Mouse (Mus musculus): ENCODE results near the gene Igdcc4. TPM values are rescaled to one million over a fixed set of nuclear protein-coding genes. Genes with fewer than 3 reads are reported as not detected.

Gene Igdcc4
- polyA plus RNA-seq, 1 experiment: not detected

GRCm38 (mm10) chr9:65123552-65124168 is 22.4 kb downstream of the Igdcc4 start:
- Histone ChIP-seq H3K4me3 (replicated peaks) (no peak overlapping the region), H3K36me3 (ENCODE audit: control insufficient read depth) (peaks cover 2% of the 10 kb centered on the region; the same call in 1 of the 2 replicates)
- TF ChIP-seq GATA1 (IDR thresholded peaks at IDR 0.05; ENCODE audit: low read length): no peak
- TF ChIP-seq TAL1 (IDR thresholded peaks at IDR 0.05; ENCODE audit: low read length): no peak

GRCm38 (mm10) chr9:65128123-65128815 is 27.0 kb downstream of the Igdcc4 start:
- H3K4me3 ChIP-seq (replicated peaks): no peak overlapping the region
- peaks cover 12% of the 10 kb centered on the region for H3K4me1 ChIP-seq (ENCODE audit: control insufficient read depth)
- TF ChIP-seq GATA1 (IDR thresholded peaks at IDR 0.05; ENCODE audit: low read length) (no peak), TAL1 (IDR thresholded peaks at IDR 0.05; ENCODE audit: low read length) (no peak)
- H3K36me3 ChIP-seq (ENCODE audit: control insufficient read depth): peaks cover 2% of the 10 kb centered on the region; the same call in 1 of the 2 replicates
- peaks cover 35% of the 10 kb centered on the region for H3K27me3 ChIP-seq (ENCODE audit: control insufficient read depth)
- no peaks in the 10 kb centered on the region for H3K9me3 ChIP-seq (ENCODE audit: control insufficient read depth, low read length)

More at GRCm38 (mm10) chr9:65123552-65124168, 22.4 kb downstream of the Igdcc4 start:
- Histone ChIP-seq H3K27me3 (ENCODE audit: control insufficient read depth) (peaks cover 57% of the 10 kb centered on the region), H3K4me1 (ENCODE audit: control insufficient read depth) (peaks cover 12% of the 10 kb centered on the region), H3K9me3 (ENCODE audit: control insufficient read depth, low read length) (no peaks in the 10 kb centered on the region)

- Histone ChIP-seq H3K36me3 (ENCODE audit: control insufficient read depth) (no peaks in the 10 kb centered on the region; the same call in 1 of the 2 replicates), H3K4me3 (replicated peaks) (no peak overlapping the region), H3K4me1 (ENCODE audit: control insufficient read depth) (peaks cover 7% of the 10 kb centered on the region), H3K27me3 (ENCODE audit: control insufficient read depth) (peaks cover 24% of the 10 kb centered on the region), H3K9me3 (ENCODE audit: control insufficient read depth, low read length) (no peaks in the 10 kb centered on the region)
- TF ChIP-seq GATA1 (IDR thresholded peaks at IDR 0.05; ENCODE audit: low read length): no peak
- no peak for TF ChIP-seq TAL1 (IDR thresholded peaks at IDR 0.05; ENCODE audit: low read length)
These were observed 30.4 kb downstream of the Igdcc4 start for GRCm38 (mm10) chr9:65131717-65132116.

- Histone ChIP-seq H3K9me3 (ENCODE audit: control insufficient read depth, low read length) (no peaks in the 10 kb centered on the region), H3K27me3 (ENCODE audit: control insufficient read depth) (peaks cover 20% of the 10 kb centered on the region), H3K36me3 (ENCODE audit: control insufficient read depth) (no peaks in the 10 kb centered on the region; the same call in 1 of the 2 replicates), H3K4me1 (ENCODE audit: control insufficient read depth) (no peaks in the 10 kb centered on the region; the same call in 1 of the 2 replicates), H3K4me3 (replicated peaks) (no peak overlapping the region)
- no peak for TF ChIP-seq GATA1 (IDR thresholded peaks at IDR 0.05; ENCODE audit: low read length)
- no peak for TF ChIP-seq TAL1 (IDR thresholded peaks at IDR 0.05; ENCODE audit: low read length)
These were observed 32.5 kb downstream of the Igdcc4 start for GRCm38 (mm10) chr9:65133739-65134138.

GRCm38 (mm10) chr9:65135126-65135525 is 33.8 kb downstream of the Igdcc4 start:
- Histone ChIP-seq H3K27me3 (ENCODE audit: control insufficient read depth) (peaks cover 31% of the 10 kb centered on the region), H3K36me3 (ENCODE audit: control insufficient read depth) (no peaks in the 10 kb centered on the region; the same call in 1 of the 2 replicates)
- TF ChIP-seq TAL1 (IDR thresholded peaks at IDR 0.05; ENCODE audit: low read length) (no peak), GATA1 (IDR thresholded peaks at IDR 0.05; ENCODE audit: low read length) (no peak)

GRCm38 (mm10) chr9:65140491-65140890 is 39.2 kb downstream of the Igdcc4 start:
- Histone ChIP-seq H3K9me3 (ENCODE audit: control insufficient read depth, low read length) (peaks cover 4% of the 10 kb centered on the region; the same call in 1 of the 2 replicates), H3K36me3 (ENCODE audit: control insufficient read depth) (no peaks in the 10 kb centered on the region), H3K4me1 (ENCODE audit: control insufficient read depth) (no peaks in the 10 kb centered on the region; the same call in 1 of the 2 replicates), H3K27me3 (ENCODE audit: control insufficient read depth) (peaks cover 72% of the 10 kb centered on the region), H3K4me3 (replicated peaks) (no peak overlapping the region)
- TF ChIP-seq GATA1 (IDR thresholded peaks at IDR 0.05; ENCODE audit: low read length) (no peak), TAL1 (IDR thresholded peaks at IDR 0.05; ENCODE audit: low read length) (no peak)

More at GRCm38 (mm10) chr9:65135126-65135525, 33.8 kb downstream of the Igdcc4 start:
- Histone ChIP-seq H3K9me3 (ENCODE audit: control insufficient read depth, low read length) (no peaks in the 10 kb centered on the region), H3K4me3 (replicated peaks) (no peak overlapping the region), H3K4me1 (ENCODE audit: control insufficient read depth) (no peaks in the 10 kb centered on the region)

- Histone ChIP-seq H3K36me3 (ENCODE audit: control insufficient read depth) (no peaks in the 10 kb centered on the region), H3K9me3 (ENCODE audit: control insufficient read depth, low read length) (peaks cover 4% of the 10 kb centered on the region; the same call in 1 of the 2 replicates), H3K4me1 (ENCODE audit: control insufficient read depth) (no peaks in the 10 kb centered on the region; the same call in 1 of the 2 replicates), H3K27me3 (ENCODE audit: control insufficient read depth) (peaks cover 74% of the 10 kb centered on the region), H3K4me3 (replicated peaks) (peak within 1 kb of the TSS; percentile 28)
- no peak for TF ChIP-seq GATA1 (IDR thresholded peaks at IDR 0.05; ENCODE audit: low read length)
- no peak for TF ChIP-seq TAL1 (IDR thresholded peaks at IDR 0.05; ENCODE audit: low read length)
These were observed 39.6 kb downstream of the Igdcc4 start, which contains the start of gene Igdcc3 for GRCm38 (mm10) chr9:65140936-65141305. Gene Igdcc3, plus strand, starts transcription at chr9:65141189.

- Histone ChIP-seq H3K4me3 (replicated peaks) (peak overlapping the region; percentile 28), H3K27me3 (ENCODE audit: control insufficient read depth) (peaks cover 72% of the 10 kb centered on the region), H3K9me3 (ENCODE audit: control insufficient read depth, low read length) (peaks cover 4% of the 10 kb centered on the region; the same call in 1 of the 2 replicates), H3K36me3 (ENCODE audit: control insufficient read depth) (no peaks in the 10 kb centered on the region), H3K4me1 (ENCODE audit: control insufficient read depth) (no peaks in the 10 kb centered on the region; the same call in 1 of the 2 replicates)
- no peak for TF ChIP-seq GATA1 (IDR thresholded peaks at IDR 0.05; ENCODE audit: low read length)
- no peak for TF ChIP-seq TAL1 (IDR thresholded peaks at IDR 0.05; ENCODE audit: low read length)
These were observed 40.2 kb downstream of the Igdcc4 start for GRCm38 (mm10) chr9:65141306-65141975.

GRCm38 (mm10) chr9:65141976-65142318 is 40.7 kb downstream of the Igdcc4 start:
- H3K4me1 ChIP-seq (ENCODE audit: control insufficient read depth): no peaks in the 10 kb centered on the region; the same call in 1 of the 2 replicates
- H3K4me3 ChIP-seq (replicated peaks): peak overlapping the region; percentile 28
- TF ChIP-seq GATA1 (IDR thresholded peaks at IDR 0.05; ENCODE audit: low read length) (no peak), TAL1 (IDR thresholded peaks at IDR 0.05; ENCODE audit: low read length) (no peak)
- peaks cover 4% of the 10 kb centered on the region; the same call in 1 of the 2 replicates for H3K9me3 ChIP-seq (ENCODE audit: control insufficient read depth, low read length)
- peaks cover 73% of the 10 kb centered on the region for H3K27me3 ChIP-seq (ENCODE audit: control insufficient read depth)
- no peaks in the 10 kb centered on the region for H3K36me3 ChIP-seq (ENCODE audit: control insufficient read depth)

All from erythroblast, embryonic 14.5 days (primary cell).